Mouse (Mus musculus) brown adipose tissue, adult 24 weeks (tissue): Measurements from ENCODE around the gene Pik3r2. TPM values are rescaled to one million over a fixed set of nuclear protein-coding genes. Genes with fewer than 3 reads are reported as not detected.

Experiments
- H3K27ac ChIP-seq: fragments of 200-500 bp; replicated peaks from 2 replicates; pipeline ENCODE4 v1.5.1; 2012; ENCODE audit warnings: low read depth, mild to moderate bottlenecking, low read length
- H3K4me1 ChIP-seq: fragments of 200-500 bp; 2 replicates; pipeline ENCODE4 v1.6.1; 2012; ENCODE audit warnings: low read length, mixed read lengths; ENCODE audit not compliant: control insufficient read depth, insufficient read depth, insufficient read length
- H3K4me3 ChIP-seq: fragments of 200-500 bp; 2 replicates; pipeline ENCODE4 v1.5.1; 2012; ENCODE audit warnings: low read depth, mild to moderate bottlenecking, low read length, moderate library complexity; ENCODE audit not compliant: insufficient read depth
- polyA plus RNA-seq: library from polyadenylated mRNA; stranded (reverse); fragments of >200 nt; gene quantifications from 2 replicates; pipeline ENCODE4 v1.2.4, GENCODE M21; 2012; ENCODE audit not compliant: missing spikeins, insufficient read depth, insufficient read length

Gene Pik3r2
- polyA plus RNA-seq, 1 experiment: 9.8 TPM

DNA sequence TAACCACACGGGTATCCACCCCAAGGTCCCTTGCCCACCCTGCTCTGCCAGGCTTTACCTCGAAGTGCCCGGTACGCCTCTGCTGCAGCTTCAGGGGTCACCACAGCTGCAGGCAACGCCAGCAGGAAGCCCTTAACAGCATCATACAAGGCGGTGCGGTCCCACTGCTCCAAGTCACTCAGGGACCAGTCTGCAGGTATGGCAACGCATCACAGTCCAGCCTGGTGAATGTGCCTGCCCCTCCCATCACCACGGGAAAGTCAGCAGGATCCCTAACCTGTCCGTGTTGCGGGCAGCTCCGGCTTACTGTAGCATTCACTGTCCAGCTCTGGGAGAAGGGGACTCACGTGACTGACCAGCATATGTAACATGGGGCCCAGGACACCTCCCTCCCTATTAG, 4.4 kb downstream of the Pik3r2 start:
- no peak overlapping the region for H3K4me3 ChIP-seq
- no peak overlapping the region for H3K27ac ChIP-seq
- peaks cover 14% of the 10 kb centered on the region for H3K4me1 ChIP-seq

DNA sequence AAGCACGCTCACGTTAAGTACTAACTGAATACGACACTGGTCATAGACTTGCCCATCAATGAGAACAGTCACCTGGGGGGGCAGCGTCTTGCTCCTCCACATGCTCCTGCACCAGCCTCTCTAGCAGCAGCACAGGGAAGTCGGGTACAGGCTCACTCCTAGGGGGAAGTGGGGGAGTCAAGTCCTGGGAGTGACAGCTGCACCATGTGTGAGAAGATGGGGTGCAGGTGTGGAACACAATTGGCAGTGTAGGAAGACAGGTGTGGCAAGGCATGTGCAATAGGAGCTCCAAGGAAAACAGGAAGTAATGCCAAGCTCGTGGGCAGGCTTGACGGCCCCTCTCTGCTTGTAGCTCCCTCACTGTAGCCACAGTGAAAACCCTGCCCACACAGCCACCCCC, 5.3 kb downstream of the Pik3r2 start:
- H3K4me1 ChIP-seq: peaks cover 18% of the 10 kb centered on the region
- no peak overlapping the region for H3K4me3 ChIP-seq
- H3K27ac ChIP-seq: no peak overlapping the region

DNA sequence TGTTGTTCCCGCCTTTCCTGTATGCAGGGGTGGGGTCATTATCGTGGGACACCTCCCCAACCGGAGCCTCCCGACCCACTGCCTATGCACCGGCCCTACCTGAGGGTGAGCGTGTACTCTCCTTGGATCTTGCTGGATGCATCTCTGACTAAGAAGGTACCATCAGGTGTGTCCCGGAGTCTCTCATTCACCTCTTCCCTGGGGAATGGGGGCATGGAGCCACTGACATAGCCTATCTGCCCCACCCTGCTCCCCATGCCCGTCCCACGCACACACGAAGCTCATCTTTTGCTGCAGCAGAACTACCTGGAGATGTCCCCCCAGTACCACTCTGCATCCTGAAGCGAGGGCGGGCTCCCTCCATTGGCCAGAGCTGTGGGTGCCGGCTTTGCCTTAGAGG, 5.8 kb downstream of the Pik3r2 start:
- Histone ChIP-seq H3K4me1 (peaks cover 16% of the 10 kb centered on the region), H3K27ac (no peak overlapping the region), H3K4me3 (no peak overlapping the region)

DNA sequence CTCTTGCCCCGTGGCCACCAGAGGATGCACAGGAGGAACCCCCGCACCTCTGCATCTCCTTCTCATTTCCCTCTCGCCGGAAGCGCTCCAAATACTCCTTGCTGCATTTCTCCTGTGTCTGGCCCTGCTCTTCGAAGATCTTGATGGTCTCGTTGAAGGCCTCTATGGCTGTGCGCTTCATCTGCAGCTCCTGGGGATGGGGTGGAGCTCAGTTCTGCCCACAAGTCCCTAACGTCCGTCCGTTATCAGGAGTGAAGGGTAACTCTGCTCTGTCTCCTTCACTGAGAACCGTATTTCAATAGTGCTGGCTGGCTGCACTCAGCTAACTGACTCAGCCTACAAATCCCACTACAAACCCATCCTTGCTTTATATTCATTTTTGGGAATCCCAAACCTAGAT, 6.7 kb downstream of the Pik3r2 start:
- Histone ChIP-seq H3K4me1 (peaks cover 8% of the 10 kb centered on the region), H3K4me3 (no peak overlapping the region), H3K27ac (no peak overlapping the region)

DNA sequence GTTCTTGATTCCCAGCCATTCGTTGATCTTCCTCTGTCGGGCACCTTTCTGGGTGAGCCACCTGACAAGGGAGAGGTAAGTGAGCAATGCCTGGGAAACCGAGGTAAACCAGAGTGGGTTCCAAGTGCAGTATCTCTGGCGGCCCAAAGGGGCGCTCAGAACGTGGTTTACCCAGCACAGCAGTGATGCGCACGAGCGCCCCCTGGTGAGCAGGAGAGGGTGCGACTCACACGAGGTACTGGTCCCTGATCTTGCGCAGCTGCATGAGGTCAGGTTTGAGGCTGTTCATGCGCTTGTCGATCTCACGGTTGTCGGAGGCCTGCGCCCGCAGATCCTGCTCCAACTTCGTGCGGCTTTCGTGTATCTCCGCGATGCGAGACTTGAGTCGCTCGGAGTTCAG, 7.2 kb downstream of the Pik3r2 start:
- Histone ChIP-seq H3K4me1 (peaks cover 8% of the 10 kb centered on the region), H3K4me3 (no peak overlapping the region), H3K27ac (no peak overlapping the region)

DNA sequence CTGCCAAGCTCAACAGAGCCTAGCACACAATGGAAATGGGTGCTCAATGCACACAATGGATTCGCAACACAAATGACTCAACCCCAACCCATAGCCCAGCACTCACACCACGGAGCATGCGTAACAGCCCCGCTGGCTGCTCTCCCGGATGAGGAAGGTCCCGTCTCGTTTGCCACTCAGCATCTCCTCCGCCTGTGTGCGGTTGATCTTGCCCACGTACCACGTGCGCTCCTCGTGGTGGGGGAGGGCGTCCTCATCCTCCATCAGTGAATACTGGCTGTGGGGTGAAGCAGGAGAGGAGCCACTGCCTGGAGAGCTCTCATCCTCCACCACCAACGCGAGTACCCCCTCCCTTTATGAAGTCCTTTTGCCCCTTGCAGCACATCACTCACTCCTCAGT, 7.6 kb downstream of the Pik3r2 start:
- Histone ChIP-seq H3K27ac (no peak overlapping the region), H3K4me3 (no peak overlapping the region)

DNA sequence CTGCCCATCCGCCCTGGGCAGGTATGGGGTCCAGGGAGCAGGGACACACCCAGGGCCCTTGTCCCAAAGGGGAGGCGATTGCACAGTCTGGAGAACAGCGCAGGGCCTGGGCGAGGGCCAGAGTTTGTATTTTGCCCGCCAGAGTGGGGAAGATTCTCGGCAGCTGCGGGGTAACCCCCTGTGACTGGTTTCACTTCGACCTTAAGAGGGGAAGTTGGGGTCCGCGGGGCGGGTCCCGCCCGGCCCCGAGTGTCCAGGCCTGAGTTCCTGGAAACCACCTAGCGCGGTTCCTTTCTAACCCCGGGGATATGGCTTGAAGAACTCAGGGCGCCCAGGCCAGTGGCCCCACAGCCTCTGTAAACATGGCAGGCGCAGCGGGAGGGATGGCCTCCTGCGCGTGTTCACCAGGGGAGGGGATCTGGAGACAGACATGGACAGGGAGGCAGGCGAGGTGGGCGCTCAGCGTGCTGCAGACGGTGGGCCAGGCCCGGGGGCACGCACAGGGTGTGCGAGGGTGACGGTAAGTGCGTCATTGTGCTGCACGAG, 8.2 kb downstream of the Pik3r2 start:
- no peak overlapping the region for H3K4me3 ChIP-seq
- peaks cover 5% of the 10 kb centered on the region for H3K4me1 ChIP-seq
- H3K27ac ChIP-seq: peak overlapping the region; percentile 32; the same call in 1 of the 2 replicates

More for the DNA sequence above, 7.6 kb downstream of the Pik3r2 start:
- peaks cover 6% of the 10 kb centered on the region for H3K4me1 ChIP-seq

DNA sequence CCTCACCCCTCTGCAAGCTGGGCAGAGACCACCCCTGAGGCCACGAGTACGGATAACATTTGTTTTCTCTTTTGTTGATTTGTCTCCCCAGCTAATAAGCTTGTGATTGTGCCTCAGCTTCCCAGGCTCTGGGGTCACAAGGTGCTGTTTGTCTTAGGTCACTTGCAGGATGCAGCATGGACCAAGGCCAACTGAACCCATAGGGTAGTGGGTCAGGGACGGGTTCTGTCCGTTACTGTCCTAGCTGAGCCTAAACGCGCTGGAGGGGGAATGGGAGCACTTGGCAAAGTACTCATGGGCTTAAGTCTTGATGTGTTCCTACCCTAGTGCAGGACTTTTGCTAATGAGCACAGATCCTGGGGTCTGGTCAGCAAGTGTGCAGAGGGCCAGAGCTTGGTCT, 9.0 kb downstream of the Pik3r2 start:
- H3K27ac ChIP-seq: peak overlapping the region; percentile 32
- no peak overlapping the region for H3K4me3 ChIP-seq
- H3K4me1 ChIP-seq: peaks cover 5% of the 10 kb centered on the region

DNA sequence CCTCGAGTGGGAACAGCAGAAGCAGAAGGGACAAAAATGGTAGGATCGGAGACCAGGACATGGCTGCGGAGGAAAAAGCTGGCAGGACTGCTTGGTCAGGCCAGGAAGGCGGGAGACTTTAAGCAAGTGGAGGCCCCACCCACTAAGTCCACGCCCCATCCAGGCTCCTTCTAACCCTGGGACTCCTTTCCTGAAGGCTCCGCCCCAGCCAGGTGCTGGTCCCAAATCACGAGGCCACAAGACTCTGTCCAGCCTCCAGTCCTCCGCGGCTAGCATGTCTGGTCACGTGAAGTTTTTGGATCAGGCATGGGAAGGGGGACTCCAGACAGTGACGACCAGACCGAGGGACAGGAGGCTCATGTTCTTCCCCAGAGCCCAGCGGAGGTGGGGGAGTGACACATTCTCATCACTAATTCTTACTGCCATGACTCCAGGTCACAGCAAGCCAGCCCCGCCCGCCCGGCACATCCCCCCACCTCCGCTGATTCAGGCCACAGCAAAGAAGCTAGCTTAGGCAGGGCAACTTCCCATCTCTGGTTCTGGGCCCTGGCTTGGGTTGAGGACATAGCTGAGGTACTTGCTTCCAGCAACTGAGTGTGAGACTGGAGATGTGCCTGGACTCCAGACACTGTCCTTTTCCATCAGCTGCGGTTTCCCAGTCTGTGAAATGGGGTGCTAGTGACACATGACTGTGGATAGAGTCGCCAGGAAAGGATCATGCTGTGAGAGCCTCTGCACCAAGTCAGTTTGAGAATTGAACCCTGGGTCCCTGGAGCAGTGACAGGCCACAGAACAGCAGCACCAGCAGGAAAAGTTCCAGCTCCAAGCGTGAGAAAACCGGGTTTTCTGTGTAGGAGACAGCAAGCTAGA, 9.7 kb downstream of the Pik3r2 start:
- Histone ChIP-seq H3K4me1 (peaks cover 5% of the 10 kb centered on the region), H3K4me3 (peak overlapping the region; percentile 54), H3K27ac (peak overlapping the region; percentile 41)

DNA sequence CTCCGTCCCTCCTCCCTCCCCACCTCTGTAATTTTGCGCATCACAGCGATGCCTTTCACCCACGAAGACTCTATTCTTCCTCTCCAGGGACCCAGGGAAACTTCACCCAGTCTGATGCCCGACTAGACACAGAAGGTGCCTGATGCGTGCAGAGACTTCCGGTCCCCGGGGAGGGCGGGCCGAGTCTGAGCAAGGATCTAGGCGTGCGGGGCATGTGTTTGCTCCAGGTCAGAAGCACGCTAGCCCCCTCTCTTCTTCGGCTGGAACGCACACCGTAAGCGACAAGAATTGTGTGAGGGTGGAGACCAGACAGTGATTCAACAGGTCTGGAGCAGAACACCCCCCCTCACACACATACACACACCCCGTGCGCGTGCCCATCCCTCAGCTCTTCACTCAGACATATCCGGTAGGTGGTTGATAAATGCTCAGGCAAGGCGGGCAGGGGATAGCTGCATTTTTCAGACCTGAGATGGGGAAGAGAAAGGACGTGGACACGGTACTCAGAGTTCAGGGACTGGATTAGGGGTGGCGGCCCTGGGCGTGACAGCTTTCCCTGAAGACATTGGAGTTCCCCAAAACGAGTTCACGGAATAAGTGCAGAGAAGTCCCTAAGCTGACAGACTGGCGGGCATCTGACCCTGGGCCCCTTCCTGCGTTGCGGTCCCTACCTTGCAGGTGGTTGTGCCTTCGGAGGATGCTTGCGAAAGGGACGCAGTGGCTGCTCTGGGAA, 10.5 kb downstream of the Pik3r2 start:
- H3K4me1 ChIP-seq: peaks cover 7% of the 10 kb centered on the region
- H3K4me3 ChIP-seq: peak overlapping the region; percentile 54
- H3K27ac ChIP-seq: peak overlapping the region; percentile 41; the same call in 1 of the 2 replicates

DNA sequence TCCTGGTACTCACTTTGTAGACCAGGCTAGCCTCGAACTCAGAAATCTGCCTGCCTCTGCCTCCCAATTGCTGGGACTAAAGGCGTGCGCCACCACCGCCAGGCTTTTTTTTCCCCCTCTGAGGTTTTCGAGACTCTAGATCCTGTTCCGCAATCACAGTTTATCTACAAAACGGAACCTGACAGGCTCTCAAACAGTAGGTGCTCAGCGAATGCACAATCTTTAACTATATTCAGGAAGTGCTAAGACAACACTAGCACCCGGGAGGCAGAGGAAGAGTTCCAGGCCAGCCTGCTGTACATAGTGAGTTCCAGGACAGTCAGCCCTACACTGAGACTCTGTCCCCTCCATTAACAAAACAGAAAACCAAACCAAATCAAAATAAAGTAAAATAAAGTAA, 11.2 kb downstream of the Pik3r2 start:
- H3K27ac ChIP-seq: no peak overlapping the region
- H3K4me3 ChIP-seq: 0 out of 2 replicates have a peak overlapping the region, but pooled peaks have one; percentile 6
- peaks cover 7% of the 10 kb centered on the region for H3K4me1 ChIP-seq

DNA sequence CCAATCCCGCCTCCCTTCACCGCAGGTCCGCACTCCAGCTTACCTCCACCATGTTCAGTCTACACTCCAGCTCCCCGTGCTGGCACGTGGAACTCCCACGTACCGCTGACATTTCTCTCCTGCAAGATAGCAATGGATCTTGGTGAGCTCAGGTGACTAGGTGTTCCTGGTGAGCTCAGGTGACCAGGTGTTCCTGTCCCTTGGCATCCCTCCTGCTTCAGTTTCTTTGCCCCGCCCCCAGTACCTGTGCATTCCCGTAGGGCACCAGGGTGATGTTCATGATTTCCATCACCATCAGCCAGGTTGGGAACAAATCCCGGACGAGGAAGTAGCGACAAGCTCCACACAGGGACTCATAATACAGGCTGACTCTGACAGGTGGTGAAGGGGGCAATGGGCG, 11.8 kb downstream of the Pik3r2 start:
- no peak overlapping the region for H3K27ac ChIP-seq
- H3K4me3 ChIP-seq: no peak overlapping the region
- H3K4me1 ChIP-seq: peaks cover 11% of the 10 kb centered on the region

DNA sequence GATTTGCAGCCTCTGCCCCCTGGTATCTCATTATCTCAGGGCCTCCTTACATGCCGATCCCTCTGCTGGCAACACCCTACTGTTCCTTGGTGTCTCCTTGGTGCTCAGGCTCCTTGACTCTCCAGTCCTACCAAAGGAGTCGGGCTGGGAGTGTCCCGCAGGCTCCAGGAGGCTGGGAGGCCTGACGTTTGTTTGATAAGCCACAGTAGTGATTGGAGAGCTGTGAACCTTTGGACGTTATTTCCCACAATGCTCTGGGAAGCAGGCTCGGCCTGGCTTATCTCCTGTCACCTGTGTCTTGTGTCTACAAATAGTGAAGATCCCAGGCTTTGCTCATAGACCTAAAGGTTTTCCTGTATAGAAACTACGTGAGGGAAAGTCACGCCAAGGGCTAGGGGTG, 12.5 kb downstream of the Pik3r2 start:
- peaks cover 11% of the 10 kb centered on the region for H3K4me1 ChIP-seq
- no peak overlapping the region for H3K27ac ChIP-seq
- H3K4me3 ChIP-seq: no peak overlapping the region

DNA sequence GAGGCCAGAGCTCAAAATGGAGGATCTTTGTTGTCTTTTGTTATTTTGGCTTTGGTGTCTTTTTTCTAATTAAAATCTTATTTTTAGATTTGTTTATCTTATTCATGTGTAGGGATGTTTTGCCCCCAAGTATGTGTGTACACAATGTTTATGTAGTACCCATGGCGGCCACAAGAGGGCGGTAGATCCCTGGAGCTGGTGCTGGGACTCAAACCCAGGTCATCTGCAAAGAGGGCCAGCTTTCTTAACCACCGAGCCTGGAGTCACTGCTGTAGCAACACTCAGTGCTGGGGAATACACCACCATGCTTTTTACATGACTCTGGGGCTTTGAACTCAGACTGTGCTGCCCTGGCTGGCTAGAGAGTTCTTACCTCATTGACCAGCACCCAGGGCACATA, 13.2 kb downstream of the Pik3r2 start:
- Histone ChIP-seq H3K4me3 (no peak overlapping the region), H3K4me1 (peaks cover 11% of the 10 kb centered on the region), H3K27ac (no peak overlapping the region)

DNA sequence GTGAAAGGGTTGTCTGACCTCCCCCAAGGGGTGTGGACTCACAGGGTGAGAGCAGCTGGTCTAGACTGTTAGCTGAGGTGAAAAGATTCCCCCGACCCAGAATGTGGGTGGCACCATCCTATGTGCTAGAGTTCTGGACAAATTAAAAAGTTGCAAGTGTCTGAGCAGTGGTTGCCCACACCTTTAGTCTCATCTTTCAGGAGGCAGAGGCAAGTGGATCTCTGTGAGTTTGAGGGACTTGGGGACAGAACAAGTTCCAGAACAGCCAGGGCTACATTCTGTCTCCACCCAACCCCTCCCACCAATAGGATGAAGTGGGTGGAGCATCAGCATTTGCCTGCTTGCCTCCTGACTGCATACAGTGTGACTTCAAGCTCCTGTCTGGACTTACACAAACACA, 14.4 kb downstream of the Pik3r2 start:
- Histone ChIP-seq H3K4me3 (no peak overlapping the region), H3K4me1 (peaks cover 11% of the 10 kb centered on the region), H3K27ac (0 out of 2 replicates have a peak overlapping the region, but pooled peaks have one; percentile 3)
